Mouse (Mus musculus) layer of hippocampus, postnatal 10 days (tissue): ENCODE data around the gene Polr3h. TPM values are rescaled to one million over a fixed set of nuclear protein-coding genes. Genes with fewer than 3 reads are reported as not detected.
"Not testable (repeated sequence)": the region's sequence is repeated elsewhere in the genome, so short reads cannot be mapped to it uniquely, and the experiment has no call there.

Source experiments
- DNase-seq, 2 experiments: peaks; one replicate each; pipeline ENCODE4 v3.0.0; 2021; ENCODE audit warnings: low spot score in 2 of 2
- total RNA-seq, 2 experiments: library from RNA; stranded (reverse); gene quantifications; 2 replicates each; pipeline ENCODE4 v1.2.3; 2021

Polr3h gene
- total RNA-seq, 2 experiments from 2014 or later: 50.9 to 52.8 TPM

DNA sequence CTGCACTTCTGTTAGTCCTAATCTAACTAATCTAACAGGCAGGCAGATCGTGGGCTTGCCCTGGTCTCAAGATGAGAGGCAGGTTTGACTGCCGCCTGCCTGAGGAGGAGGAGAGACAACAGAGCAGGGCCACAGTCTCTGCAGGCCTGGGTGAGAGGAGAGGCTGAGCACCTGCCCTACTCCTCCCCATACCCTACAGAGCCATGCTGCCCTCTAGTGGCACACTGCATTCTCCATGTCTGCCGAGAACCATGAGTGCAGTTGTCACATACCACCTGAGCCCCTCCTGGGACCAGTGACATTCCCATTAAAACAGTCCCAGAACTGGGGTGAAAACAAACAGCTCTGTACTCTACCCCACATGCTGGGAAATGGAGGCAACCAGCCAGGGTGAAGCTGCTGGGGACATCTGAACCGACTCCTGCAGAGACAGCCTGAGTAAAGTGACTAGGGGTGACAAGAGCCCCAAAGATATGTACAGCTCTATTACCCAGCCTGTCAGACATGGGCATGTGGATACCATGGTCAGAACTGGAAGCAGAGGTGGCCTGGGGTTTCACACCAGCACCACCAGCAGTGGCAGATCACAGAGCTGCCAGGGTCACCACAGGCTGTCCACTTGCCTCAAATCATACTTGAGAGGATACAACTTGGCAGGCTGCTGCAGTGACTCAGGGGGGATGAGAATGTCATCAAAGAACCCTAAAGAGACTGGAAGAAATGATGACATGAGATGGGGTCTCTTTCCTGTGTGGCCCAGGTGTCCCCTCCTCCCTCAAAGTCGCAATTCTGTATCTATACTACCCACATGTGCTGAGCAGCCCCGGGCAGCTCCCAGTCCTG is 8.2 kb downstream of the Polr3h start:
- peak; percentile 75 to 79 for DNase-seq

DNA sequence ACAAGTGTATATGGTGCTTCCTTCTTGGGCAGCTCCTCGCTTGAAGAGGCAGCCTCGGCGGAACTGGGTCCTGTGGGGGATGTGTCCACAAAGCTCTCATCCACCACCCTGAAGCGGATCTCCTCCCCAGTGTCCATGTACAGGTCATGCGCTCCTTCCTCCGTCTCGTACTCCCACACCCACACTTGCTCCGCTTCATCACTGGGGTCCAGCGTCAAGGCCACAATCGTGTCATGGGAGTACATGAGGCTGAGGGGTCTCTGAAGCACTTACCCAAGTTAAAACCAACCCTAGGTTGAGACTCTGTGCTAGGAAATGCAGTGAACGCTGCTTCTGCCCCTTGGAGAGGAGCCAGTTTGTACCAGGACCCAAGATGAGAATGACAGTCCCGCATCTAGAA is 8.8 kb downstream of the Polr3h start:
- DNase-seq: no peak

DNA sequence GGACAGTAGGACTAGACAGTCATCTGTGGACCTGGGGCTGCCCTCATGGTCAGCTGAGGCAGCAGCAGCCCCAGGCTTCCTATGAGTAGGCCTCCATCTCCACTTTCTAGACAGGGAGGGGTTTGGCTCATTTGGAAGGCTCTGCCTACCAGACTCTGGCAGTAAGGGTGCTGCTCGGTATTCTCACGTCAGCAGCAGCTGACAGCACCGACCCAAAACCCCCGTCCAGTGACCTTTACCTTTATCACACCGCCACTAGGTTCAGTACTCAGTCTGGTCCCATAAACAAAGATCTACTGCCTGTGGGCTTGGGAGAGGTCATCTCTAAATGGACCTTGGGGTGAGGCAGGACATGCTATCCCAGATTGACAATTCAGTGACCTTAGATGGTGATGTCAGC is 10.4 kb downstream of the Polr3h start:
- DNase-seq: no peak

DNA sequence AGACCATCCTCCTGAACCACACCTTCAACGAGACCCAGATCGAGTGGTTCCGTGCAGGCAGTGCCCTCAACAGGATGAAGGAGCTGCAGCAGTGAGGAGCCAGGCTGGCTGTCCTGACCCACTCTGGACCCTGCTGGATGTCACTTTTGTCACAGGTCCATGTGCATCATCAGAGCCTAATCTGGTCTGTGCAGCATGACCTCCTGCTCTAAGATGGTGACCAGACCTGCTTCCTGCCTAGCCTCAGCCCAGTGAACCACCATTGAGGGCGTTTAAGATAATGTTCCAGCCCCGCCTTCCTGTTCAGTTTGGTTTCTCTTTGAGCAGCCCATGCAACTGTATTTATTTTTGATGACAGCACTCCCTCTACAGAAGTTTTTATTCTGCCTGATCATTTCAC is 11.4 kb downstream of the Polr3h start:
- no peak for DNase-seq

DNA sequence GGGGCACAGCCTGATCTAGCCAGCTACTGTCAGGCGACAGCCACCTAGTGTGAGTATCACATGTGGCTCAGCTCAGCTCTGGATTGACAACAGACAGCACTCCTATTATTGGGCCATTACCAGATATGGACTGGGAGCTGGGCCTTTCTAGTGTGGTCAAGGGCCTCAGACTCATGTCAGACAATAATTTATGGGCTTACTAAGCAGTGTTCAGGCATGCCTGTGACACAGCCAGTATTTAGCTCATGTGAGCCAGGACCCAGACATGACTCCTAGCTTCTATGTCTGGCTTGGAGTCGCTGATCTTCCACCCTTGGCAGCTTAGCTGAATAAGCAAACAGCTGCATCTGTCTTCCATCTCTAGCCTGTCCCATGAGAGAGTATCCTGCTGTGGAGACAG is 13.5 kb downstream of the Polr3h start:
- no peak for DNase-seq

DNA sequence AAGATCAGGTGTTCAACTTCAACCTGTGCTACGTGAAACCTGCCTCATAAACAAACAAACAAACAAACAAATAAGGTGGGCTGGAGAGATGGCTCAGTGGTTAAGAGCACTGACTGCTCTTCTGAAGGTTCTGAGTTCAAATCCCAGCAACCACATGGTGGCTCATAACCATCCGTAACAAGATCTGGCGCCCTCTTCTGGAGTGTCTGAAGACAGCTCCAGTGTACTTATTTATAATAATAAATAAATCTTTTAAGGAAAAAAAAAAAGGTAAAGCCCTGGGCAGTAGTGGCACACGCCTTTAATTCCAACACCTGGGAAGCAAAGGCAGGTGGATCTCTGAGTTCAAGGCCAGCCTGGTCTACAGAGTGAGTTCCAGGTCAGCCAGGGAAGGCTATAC is 17.3 kb downstream of the Polr3h start:
- not testable (repeated sequence) for DNase-seq

DNA sequence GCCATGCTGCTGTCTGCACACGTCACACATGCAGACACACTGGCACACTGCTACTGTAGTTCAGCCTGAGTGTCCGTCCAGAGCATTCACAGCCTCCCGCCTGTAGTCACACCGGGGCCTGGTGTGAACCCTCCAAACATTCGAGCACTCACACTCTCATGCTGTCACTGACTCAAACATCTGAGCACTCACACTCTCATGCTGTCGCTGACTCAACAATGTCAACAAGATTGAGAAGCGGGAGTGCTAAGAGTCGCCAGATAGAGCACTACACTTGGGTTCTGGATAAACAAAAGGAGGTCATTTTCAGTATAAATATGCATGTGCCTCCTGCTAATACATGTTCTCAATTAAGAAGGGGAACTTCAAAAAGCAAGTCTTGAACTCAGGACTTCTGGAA is 18.1 kb downstream of the Polr3h start:
- DNase-seq: no peak

DNA sequence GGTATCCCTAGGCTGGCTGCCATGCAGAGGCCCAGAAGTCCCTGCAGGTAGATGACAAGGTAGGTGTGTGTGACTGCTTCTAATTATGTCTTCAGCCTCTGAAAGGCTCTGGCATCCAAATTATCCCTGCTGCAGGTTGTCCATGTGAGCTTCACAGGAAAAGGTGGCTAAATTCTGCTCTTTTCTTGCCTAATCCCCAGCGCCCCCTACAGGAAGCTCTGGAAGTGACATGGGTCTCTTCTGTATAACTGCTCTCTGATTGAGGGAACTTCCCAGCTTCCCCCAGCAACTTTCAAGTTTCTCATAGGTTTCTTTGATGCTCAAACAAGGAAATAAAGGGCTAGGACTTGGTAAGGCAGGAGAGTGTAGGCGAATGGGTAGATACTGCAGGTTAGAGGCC is 21.1 kb downstream of the Polr3h start:
- DNase-seq: peak; percentile 83 to 84

DNA sequence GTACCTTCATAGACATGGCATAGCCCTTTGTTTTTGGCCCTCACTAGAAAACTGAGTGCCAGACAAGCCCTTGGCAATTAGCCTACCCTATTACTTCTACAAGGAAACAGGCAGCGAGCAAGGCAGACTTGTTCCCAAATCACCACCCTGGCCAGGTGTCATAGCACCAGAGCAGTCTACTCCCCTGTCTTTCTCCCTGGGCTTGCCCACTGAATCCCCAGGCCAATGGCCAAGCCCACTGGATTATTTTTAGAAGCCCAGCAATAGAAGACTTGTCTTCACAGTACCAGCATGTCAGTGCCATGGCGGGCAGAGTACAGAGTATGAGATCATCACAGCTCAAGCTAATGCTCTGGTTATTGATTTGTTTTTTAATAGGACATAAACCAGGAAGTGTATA is 27.3 kb downstream of the Polr3h start:
- DNase-seq: no peak

- no peak for DNase-seq
Measured at GRCm38 (mm10) chr15:81897607-81898285, 28.3 kb downstream of the Polr3h start.

GRCm38 (mm10) chr15:81896407-81896806 is 29.6 kb downstream of the Polr3h start:
- peak in 1 of 2 experiments; percentile 52 for DNase-seq

GRCm38 (mm10) chr15:81894002-81894401 is 32.0 kb downstream of the Polr3h start:
- DNase-seq: no peak

DNA sequence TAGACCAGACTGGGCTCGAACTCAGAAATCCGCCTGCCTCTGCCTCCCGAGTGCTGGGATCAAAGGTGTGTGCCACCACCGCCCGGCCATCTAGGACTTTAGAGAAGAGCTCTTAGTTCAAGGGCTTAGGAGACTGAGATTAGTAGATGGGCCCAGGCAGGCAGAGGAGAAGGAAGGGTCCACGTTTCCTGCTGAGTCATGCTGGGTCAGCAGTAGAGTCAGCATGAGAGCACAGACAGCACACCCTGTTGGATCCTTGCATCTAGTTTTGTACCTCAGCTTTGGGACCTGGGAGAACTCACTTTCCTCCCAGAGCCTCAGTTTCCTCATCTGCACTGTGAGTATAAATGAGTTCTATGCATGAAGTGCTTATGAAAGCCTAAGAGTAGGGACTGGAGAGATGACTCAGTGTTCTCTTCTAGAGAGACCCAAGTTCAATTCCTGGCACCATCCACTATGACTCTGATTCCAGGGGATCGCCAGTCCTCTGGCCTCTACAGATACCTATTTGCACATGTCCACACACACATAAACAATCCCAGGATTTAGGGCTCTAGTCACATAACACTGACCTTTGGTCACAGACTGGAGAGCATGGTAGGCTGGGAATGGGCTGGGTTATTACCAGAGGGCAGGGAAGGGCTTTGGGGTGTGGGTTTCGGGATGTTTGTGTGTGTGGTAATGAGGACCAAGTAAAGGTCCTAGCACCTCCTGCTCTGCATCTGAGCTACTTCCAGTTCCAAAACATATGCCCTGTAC is 34.0 kb downstream of the Polr3h start:
- DNase-seq: no peak

- no peak for DNase-seq
Measured at GRCm38 (mm10) chr15:81891140-81891802, 34.8 kb downstream of the Polr3h start.

GRCm38 (mm10) chr15:81889175-81889574 is 36.9 kb downstream of the Polr3h start:
- DNase-seq: no peak

DNA sequence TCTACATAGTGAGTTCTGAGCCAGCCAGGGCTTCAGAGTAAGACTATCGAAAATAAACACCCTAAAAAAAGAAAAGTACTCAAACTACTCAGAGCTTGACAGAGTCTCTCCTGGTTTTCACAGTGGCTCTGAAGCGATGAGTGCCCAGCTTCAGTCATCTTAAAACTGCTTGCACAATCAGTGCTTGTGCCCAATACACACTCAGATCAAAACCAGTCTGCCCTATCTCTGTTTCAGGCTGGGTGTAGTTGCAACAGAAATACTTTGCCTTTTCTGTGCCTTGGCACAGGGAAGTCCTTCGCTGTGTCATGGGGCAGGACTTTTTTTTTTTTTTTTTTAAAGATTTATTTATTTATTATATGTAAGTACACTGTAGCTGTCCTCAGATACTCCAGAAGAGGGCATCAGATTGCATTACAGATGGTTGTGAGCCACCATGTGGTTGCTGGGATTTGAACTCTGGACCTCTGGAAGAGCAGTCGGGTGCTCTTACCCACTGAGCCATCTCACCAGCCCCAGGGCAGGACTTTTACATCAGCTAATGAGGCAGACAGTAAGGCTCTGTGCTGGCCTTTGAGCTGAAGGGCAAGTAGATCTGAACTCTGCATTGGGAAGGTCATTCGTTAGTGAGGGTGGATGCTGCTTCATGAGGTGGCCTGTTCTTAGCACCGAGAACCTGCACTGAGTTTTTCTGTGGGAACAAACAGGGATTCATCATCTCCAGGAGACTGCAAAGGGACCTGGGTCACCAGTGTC is 39.1 kb downstream of the Polr3h start:
- DNase-seq: no peak

DNA sequence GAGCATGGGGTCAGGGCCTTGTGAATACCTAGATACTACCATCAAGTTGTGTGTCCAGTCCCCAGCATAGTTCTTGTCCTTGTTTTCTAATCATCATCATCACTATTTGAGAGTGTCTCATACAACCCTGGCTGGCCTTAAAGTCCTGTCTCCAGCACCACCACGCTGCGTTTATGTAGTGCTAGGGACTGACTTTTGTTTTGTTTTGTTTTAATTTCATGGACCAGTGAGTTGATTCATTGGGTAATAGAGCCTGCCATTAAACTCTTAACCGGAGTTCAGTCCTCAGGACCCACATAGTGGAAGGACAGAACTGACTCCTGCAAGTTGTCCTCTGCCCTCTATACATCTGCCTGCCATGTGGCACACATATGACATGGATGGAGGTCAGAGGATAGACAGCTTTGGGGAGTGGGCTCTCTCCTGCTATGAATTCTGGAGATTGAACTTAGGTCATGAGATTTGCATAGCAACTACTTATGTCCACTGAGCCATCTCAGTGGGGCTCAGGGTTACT is 40.6 kb downstream of the Polr3h start:
- no peak for DNase-seq

DNA sequence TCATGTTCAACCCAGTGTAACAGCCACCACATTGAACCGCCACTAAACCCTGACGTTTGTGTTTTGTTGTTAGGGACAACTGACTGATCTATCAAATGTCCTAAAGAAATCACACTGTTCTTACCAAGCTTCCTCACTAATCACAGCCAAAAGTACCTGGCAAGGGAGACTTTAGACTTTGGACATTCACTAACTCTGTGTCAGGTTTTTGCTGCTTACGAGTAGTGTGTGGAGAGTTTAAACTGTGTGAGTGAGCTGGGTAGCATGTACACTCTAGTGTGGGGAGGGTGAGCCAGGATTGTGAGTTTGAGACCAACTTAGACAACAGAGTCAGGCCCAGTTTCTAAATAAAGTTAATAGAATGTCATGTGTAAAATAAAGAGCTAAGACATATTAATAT is 43.7 kb downstream of the Polr3h start:
- no peak for DNase-seq

DNA sequence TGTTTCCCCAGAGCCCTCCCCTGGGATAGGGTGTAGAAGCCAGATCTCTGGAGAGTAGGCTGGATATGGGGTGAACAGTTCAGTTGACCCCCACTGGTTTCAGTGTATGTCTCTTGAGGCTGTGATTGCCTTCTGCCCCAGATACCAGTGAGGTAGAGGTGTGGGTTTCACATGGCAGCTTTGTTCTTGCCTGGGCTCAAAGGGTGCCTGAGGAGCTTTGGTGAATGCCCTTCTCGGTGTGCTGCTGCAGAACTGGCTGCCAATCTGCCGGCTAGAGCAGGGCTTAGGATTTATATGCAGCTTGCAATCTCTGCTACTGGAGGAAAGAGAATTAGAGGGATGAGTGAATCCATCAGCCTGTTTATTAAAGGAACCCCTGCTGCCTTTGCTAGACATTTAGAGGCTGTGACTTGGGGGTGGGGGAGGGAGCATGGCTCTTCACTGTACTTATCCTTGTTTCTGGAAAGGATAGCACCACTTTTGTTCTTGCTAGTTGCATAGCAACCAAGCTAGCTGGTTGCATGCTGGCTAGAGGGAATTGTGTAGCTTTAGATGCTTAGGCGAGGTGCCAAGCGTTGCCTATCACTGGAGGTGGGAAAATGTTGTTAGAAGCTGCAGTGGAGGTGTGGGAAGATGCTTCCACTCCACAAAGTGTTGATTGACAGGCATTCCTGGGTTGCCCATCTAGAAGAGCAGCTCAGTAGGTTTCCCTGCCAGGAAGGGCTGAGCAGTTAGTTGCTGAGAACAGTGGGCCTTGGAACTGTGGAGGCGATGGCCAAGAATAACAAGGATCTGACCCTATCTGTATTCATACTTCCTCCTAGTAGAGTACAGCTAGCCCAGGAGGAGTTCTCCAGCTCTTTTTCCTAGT is 46.3 kb downstream of the Polr3h start:
- peak; percentile 61 to 70 for DNase-seq
